Mouse (Mus musculus) adrenal gland, postnatal 4 days (tissue): ENCODE measurements around the gene Dlk2. TPM values are rescaled to one million over a fixed set of nuclear protein-coding genes. Genes with fewer than 3 reads are reported as not detected.

Experiments used
- DNase-seq, 2 experiments: peaks; one replicate each; pipeline ENCODE4 v3.0.0; 2021 to 2022; ENCODE audit warnings: low spot score in 2 of 2, mixed read lengths in 2 of 2
- total RNA-seq, 2 experiments: library from RNA; stranded (reverse); gene quantifications; 2 replicates each; pipeline ENCODE4 v1.2.3; 2021

Dlk2 gene
- total RNA-seq, 2 experiments from 2014 or later = 0.54 to 1.7 TPM

DNA sequence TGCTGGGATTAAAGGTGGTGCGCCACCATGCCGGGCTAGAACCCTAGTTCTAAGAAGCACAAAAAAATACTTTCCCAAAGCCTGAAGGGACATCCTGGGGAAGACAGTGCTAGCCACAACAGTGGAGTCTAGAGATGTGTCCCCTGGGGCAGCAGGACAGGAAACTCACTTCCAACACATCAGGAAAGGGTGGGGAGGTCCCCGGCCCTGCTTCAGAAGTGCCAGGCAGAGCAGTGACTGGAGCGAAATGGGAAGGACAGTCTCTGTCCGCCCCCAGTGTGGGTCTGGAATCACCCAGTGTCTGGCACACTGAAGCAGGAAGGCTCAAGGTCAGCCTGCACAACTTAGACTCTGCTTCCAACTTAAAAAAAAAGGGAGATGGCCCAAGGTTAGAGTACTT lies 24.5 kb upstream of the Dlk2 start:
- no peak for DNase-seq

DNA sequence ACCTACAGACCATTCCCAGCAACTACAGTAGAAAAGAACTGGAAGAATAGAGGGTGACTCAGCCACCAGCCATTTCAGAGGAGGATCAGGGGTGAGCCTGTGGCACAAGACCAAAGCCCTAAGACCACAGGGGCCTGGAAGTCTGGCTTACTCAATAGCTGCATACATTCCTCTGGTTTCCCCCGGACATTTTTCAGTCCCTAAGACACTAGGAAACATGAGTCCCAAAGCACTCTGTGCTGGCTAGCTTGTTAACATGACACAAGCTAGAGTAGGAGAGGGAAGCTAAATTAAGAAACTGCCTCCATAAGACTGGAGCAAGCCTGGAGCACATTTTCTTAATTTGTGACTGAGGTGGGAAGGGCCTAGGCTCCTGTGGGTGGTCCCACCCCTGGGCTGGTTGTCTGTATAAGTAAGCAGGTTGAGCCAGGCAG lies 23.4 kb upstream of the Dlk2 start:
- DNase-seq = no peak

DNA sequence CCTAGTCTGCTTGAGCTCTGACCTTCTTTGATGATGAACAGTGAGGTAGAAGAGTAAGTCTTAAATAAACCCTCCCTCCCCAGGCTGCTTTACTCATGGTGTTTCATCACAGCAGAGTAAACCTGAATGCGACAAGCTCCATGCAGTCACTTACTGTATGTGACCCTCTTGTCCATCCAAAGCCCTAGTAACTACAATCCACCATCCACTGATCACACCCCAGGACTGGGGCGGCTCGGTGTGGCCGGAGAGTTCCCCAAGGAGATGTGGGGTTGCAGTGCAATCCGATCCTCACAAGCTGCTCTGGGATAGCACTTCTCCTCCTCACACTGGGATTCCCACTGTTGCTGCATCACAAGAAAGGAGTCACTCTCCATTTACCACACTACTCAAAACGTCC lies 22.8 kb upstream of the Dlk2 start:
- DNase-seq = no peak

DNA sequence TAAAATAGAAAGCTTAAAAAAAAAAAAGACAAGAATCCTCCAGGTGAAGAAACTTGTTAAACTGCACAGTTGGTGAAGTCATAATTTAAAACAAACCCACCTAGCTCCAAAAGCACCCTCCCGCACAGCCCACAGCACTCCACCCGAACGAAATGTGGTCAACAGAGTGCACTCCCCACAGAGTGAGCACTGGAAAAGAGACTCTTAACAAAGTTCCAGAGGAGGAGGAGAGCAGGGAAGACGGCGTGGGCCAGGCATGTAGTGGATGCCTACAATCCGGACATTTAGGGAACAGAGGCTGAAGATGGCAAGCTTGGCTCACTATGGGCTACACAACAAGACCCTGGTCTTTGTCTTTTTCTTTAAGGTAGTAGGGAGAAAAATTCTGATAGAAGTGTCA lies 22.2 kb upstream of the Dlk2 start:
- DNase-seq = no peak

DNA sequence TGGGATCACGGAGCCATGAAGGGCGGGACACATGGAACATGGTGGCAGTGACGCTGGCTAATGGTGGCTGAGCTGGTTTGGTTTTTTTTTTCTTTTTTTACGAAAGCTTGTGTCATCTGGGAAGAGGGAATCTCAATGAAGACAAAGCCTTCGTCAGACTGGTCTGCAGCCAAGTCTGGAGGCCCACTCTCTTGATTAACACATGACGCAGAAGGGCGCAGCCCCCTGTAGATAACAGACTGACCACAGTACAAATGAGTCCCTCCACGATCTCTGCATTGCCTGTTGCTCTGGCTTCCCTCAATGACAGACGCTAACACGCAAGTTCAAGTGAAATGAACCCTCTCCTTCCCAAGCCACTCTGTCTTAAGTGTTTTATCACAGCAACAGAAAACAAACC lies 21.7 kb upstream of the Dlk2 start:
- no peak for DNase-seq

DNA sequence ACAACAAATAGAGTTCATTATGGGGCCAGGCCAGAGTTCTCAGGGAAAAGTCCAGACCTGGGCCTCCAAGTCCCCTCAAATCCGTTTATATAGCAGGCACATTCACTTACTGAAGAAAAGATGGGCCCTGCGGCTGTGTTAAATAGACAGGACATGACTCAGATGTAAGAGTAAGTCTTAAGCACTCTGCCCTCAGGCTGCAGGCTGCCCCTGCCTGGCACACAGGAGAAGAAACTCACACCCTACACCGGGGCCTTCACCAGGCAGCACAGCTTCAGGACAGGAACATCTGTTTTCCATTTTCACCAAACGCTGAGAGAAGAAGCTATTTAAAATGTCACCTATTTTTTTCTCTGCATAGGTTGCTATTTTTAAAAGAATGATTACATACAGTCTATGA lies 19.6 kb upstream of the Dlk2 start:
- no peak for DNase-seq

DNA sequence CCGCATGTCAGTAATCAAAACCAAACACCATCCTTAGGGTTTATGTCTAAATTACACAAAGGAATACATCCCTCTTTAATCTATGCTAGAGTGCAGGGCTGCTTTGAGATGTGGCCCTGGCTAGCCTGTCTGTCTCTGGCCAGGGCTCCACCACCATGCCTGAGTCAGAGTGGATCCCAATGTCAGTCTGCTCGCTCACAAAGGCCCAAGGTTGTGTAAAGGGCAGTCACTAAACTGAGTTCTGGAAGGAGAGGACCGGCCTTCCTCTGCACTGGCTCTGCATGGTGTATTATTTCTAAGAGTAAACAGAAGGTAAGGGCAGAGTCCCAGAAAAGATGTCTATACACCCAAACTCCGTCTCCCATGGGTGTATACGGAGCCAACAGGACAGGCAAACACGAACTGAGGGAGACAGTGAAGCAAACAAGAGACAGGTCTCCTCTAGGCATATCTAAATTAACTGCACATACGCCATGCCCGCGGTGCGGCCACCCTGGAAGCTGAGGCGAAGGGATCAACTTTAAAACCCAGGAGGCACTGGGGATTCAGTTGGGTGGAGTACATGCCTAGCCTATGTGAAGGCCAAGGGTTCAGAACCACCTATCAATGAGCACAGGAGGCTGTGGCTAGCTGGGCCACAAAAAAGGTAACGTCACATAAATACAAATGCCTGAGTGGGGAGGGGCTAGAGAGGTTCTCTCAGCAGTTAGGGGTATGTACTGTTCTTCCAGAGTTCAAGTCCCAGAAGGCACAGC lies 19.0 kb upstream of the Dlk2 start:
- DNase-seq = no peak

DNA sequence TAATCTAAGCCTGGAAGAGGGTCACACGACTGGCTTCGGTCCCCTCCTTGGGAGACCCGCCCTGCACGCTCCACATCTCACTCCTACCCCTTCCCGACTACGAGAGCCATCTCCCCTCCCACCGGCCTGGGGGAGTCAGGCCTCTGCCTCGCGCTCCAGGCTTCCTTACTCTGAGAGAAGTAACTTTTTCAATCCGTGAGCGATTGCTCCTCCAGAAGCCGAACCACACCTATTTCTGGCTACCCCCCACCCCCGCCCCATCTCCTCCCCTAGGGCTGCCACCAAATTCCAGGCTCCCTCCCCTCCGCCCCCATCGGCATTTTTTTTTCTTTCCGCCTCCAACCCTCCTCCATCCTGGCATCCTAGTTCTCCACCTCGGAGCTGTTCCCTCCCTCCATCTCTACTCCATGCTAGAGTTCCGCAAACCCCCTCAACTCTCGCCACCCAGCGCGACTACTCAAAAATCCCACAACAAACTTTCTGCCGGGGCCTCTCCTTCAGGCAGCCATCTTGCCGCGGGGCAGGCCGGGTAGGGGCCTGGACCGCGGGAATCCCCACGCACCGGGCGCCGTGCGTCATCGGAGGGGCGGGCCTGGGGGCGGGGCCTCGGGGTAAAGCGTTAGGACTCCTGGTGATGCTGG lies 14.6 kb upstream of the Dlk2 start, which contains the start of gene Tjap1:
Tjap1 (minus strand) TSS at position 544 of the 641 bp plus-strand sequence.
- DNase-seq = peak; percentile 82 to 85

DNA sequence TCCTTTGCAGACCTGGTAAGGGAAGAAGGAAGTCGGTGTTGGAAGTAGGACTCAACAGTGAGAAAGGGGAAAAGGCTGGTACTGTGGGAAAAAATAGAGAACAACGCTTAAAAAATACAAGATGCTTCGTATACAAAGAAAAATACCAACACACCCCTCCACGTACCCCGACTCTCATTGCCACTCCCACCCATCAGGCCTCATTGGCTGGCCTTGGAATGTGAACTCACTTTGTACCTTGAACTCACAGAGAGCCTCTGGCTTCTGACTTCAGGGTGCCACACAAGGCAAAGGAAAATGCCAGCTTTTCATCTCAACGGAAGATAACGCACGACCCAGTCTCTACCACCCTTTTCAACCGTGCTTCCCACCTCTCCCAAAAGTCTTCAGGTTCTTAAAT lies 14.1 kb upstream of the Dlk2 start:
- no peak for DNase-seq

DNA sequence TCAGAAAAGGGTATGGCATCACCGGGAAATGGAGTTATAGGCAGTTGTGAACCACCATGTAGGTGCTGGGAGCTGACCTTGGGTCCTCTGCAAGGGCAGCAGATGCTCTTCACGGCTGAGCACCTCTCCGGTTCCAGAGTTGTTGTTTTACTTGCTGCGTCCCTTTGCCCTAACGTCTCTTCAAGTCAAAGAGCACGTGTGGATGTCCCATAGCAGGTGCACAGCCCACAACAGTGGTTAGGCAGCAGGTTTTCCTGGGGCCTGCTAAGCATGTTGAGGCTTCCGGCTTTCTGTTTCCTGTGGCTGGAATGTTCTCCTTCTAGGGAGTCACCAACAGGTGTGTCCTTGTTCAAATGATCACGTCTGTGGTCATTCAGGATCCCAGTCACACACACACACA lies 13.3 kb upstream of the Dlk2 start:
- no peak for DNase-seq

DNA sequence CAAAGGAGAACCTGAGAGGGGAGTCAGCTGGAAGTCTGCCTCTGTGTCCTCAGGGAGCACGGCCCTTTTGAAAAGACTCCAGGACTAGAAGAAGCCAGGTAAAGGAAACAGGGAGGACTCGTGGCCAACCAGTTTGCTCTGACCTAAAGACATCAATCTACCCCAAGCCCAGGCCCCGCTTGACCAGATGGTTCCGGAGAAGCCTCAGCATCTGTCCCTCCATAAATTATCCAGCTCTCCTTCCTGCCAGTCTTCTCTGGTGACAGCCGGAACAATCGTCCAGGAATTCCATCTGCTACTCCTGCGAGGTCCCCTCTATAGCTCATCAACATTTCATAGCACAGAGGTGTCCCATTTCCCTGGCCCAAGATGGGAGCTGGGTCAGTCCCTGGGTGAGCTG lies 12.6 kb upstream of the Dlk2 start:
- DNase-seq = no peak

DNA sequence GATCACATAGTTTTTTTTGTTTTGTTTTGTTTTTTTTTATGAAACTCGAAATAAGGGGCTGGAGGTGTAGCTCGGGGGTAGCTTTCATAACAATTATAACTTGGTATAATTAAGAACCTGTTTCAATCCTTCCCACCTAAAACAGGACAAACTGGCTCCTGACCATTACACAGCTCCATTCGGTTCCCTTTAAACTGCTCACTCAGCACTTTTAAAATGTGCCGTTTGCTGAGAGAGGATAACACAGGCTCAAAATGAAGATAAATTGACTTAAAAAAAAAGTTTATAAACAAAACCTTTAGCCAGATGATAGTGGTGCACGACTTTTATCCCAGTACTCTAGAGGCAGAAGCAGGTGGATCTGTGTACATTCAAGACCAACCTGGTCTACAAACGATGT lies 11.8 kb upstream of the Dlk2 start:
- DNase-seq = no peak

DNA sequence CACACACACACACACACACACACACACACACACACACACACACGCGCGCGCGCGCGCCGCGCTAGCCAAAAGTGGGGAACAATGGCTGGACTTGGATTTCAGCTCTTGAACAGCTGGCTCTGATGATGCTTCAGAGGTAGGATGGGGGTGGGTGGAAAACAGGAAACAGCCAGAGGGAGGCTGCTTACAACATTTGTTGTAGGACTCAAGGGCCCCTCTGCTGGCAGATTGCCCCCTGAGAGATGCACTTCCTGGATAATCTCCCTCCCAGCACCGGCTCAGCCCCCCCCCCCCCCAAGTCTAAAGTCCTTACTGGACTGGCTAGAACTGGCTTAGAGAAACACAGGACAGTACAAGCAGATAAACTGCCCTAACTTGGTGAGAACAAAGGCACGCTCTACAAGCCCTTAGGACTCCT lies 9.5 kb upstream of the Dlk2 start:
- no peak for DNase-seq

DNA sequence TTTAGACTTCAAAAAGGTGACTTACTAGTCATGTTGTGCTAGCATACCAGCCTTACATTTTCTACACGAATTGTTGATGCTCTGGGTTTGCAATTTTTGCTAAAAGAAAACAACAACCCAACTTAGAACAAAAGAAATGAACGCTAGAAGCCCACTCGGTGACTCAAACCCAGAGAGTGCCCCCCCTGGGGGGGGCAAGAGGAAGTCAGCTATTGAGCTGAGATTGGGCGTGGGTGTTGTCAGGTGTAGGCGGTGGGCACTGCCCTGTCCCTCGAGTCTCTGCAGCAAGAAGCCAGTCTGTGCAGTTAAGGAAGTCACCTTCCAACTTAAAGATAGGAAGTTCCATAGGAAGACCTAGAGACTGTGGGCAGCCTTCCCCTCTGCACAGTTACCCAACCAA lies 620 bp upstream of the Dlk2 start:
- no peak for DNase-seq

DNA sequence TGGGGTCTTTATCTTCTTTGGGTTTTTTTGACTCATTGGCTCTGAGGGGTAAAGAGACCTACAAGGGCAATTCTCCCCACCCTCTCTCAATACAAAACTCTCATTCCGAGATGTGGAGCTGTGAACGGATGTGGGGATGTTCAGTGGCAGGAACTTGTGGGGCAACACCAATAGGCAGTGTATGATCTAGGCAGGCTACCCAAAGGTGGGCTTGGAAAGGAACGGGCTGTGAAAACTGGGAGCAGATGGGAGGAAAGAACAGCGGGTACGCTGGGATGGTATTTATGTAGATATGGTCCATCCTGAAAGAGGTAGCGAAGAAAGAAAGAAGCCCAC lies 225 bp upstream of the Dlk2 start:
- DNase-seq = no peak

DNA sequence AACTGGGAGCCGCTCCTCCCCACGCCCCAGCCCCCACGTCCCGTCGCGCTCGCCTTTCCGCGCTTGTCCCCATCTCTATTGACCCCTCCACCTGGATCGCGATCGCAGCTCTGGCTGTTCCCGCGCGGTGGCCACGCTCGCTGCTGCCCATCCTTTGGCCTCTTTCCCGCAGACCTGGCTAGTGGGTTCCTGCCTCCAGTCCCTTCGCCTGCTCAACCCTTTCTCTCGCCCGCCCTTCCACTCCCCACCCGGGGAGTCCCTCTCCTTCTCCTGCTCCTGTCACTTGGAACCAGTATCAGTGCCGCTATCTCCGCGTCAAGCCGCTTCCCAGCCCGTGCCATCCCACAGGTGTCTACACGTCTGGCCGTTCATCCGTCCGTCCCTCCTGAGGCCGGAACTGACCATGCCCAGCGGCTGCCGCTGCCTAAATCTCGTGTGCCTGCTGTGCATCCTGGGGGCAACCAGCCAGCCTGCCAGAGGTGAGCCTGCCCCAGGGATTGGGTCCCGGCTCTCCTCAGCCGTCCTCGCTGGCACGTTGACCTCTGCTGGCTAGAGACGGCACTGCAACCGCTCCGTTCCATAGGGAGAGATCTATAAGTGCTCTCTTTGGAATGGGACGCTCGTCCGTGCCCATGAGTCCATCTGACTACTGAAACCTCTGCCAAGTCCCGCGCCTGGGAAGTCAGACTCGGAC lies 1.1 kb downstream of the Dlk2 start:
- peak; percentile 69 to 71 for DNase-seq

DNA sequence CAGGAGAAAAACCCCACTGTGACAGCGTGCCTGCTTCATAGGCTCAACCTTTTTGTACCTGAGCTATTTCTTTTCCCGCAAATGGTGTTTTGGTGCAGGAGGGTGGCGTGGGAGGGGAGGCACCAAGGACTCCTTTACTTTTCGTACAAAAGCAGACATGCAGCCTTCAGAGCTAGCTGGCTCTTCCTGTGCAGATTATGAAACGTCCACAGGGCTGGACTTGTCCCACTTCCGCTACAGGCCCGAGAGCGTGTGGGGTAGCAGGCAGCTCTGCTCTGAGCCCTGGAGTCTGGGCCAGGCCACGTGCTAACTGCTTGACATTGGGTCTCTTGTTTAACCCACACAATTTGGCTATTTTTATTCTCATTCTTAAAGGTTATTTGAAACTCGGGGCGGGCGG lies 4.7 kb downstream of the Dlk2 start:
- DNase-seq = no peak

DNA sequence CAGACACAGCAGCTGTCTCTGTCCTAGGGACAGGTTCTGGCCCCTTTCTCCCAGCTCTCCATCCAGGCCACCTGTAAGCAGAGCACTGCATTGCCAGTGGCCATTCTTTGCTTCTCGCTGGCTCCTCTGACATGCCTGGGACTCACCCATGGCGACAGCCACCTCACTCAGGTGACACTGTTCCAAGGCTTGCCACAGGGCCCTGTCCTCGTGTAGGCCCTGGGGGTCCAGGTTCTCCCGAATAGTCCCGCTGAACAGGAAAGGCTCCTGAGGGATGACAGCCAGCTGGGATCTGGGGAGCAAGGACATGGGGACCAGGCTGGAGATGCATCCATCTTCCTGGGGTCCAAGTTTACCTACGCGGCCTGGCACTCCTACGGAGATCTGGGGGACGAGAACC lies 7.0 kb downstream of the Dlk2 start:
- DNase-seq = no peak

DNA sequence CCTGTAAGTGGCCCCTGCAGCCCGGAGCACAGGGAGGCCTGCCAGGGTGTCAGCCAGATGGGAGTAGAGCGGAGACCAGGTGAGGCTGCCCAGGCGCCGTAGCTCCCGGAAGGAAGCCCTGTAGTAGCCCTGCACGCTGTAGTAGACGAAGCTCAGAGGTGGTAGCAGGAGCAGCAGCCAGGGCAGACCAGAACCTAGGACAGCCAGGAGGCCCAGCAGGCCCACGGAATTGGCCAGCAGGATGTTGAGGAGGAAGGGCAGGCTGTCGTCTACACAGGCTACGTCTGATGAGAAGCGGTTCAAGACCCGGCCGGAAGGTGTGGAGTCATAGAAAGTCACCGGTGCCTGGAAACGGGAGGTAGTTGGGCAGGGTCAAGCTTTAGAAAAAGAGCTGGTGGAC lies 9.7 kb downstream of the Dlk2 start:
- DNase-seq = no peak

DNA sequence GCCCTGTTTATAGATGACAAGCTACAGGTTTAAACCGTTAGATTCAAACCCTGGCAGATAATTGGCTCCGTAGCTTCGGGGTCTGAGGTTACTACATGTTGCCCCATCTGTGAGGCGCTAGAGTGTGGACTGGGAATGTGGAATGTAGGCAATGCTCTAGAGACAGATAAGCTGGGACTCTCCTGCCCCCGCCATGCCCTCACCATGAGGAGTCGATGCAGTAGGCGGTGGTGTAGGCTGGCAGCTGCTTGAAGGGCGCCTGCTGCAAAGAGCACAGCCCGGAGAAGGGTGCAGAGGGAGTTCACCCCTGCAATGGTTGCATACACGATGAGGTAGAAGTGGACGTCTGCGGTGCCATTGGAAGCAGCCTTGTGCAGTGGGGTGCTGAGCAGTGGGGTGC lies 12.6 kb downstream of the Dlk2 start:
- DNase-seq = no peak

DNA sequence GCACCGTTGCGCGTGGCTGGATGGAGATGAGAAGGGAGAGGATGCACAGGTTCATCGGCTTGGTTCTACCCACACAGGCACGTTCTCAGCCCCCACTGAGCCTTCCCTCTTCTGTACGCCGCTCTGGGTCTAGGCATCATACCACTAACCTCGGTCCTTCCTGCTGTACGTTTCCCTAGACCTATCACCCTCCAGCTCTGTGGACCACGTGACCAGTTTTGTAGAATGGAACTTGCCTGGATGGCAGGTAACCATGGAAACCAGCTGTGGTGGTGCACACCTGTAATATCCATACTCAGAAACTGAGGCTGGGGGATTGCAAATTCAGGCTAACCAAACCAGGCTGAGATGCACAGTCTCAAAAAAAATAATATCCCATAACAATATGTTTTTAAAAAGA lies 13.3 kb downstream of the Dlk2 start:
- no peak for DNase-seq

DNA sequence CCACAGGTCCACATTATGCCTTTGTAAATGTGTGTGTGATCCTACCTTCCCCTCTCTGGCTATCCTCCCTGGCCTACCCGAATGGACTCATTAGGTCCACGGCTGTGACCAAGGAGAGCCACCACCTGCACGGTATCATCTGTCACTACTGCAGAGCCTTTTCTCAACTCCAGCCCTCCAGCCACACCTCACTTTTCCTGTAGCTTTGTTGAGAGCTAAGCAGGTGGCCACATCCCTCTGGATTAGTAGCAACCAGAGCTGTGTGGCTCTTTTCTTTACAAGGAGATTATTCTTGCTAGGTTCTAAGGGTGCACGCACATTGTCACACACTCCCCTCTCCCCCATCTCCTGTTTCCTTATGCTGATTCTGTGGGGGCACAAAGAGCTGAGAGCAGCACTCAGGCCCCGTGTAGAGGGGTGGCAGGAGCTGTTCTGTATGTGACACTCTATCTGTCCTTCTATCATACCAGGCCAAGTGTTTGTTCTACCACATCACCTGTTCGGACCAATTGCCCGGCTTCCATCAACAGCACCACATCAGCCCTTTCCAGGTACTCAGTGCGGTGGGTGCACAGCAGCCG lies 16.0 kb downstream of the Dlk2 start:
- DNase-seq = no peak
